Mouse (Mus musculus): ENCODE data around the gene 1700001K19Rik. TPM values are rescaled to one million over a fixed set of nuclear protein-coding genes. Genes with fewer than 3 reads are reported as not detected.

Gene 1700001K19Rik
- polyA plus RNA-seq, 1 experiment, result not detected

- TF ChIP-seq POLR2A (IDR thresholded peaks at IDR 0.05; ENCODE audit: low read depth, low read length) (no peak), CTCF (IDR thresholded peaks at IDR 0.05; ENCODE audit: extremely low read depth, insufficient read depth, insufficient read length, insufficient replicate concordance) (no peak)
- no peaks in the 10 kb centered on the region for H3K36me3 ChIP-seq (ENCODE audit: control insufficient read depth, insufficient read depth, low read length)
- DNase-seq (ENCODE audit: low read depth in 1 of 2, low spot score in 2 of 2), result no peak
- peaks cover 8% of the 10 kb centered on the region; the same call in 1 of the 2 replicates for H3K4me1 ChIP-seq (ENCODE audit: control insufficient read depth, insufficient read depth, insufficient read length)
- no peaks in the 10 kb centered on the region for H3K27me3 ChIP-seq (ENCODE audit: control insufficient read depth, insufficient read depth, low read length)
- WGBS, result 76% methylated on average over 2 of the region's 2 CpGs
- H3K27ac ChIP-seq (ENCODE audit: insufficient read depth, low read length), result no peak overlapping the region
- H3K4me3 ChIP-seq (ENCODE audit: extremely low read depth, insufficient read depth, insufficient read length), result no peak overlapping the region
These were observed 18.3 kb upstream of the 1700001K19Rik start for GRCm38 (mm10) chr12:110700730-110701129.

GRCm38 (mm10) chr12:110699171-110699547, 16.7 kb upstream of the 1700001K19Rik start:
- Histone ChIP-seq H3K36me3 (ENCODE audit: control insufficient read depth, insufficient read depth, low read length) (peaks cover 6% of the 10 kb centered on the region), H3K27me3 (ENCODE audit: control insufficient read depth, insufficient read depth, low read length) (no peaks in the 10 kb centered on the region), H3K4me3 (ENCODE audit: extremely low read depth, insufficient read depth, insufficient read length) (no peak overlapping the region), H3K27ac (ENCODE audit: insufficient read depth, low read length) (no peak overlapping the region; the same call in 1 of the 2 replicates), H3K4me1 (ENCODE audit: control insufficient read depth, insufficient read depth, insufficient read length) (peaks cover 10% of the 10 kb centered on the region; the same call in 1 of the 2 replicates)
- 36% methylated on average over 2 of the region's 2 CpGs for WGBS
- TF ChIP-seq CTCF (IDR thresholded peaks at IDR 0.05; ENCODE audit: extremely low read depth, insufficient read depth, insufficient read length, insufficient replicate concordance) (no peak), POLR2A (IDR thresholded peaks at IDR 0.05; ENCODE audit: low read depth, low read length) (no peak)
- DNase-seq (ENCODE audit: low read depth in 1 of 2, low spot score in 2 of 2), result no peak

- H3K27ac ChIP-seq (ENCODE audit: insufficient read depth, low read length), result peak overlapping the region; percentile 33; the same call in 1 of the 2 replicates
- no peak for DNase-seq (ENCODE audit: low read depth in 1 of 2, low spot score in 2 of 2)
- peaks cover 10% of the 10 kb centered on the region; the same call in 1 of the 2 replicates for H3K4me1 ChIP-seq (ENCODE audit: control insufficient read depth, insufficient read depth, insufficient read length)
- no peak overlapping the region for H3K4me3 ChIP-seq (ENCODE audit: extremely low read depth, insufficient read depth, insufficient read length)
- TF ChIP-seq CTCF (IDR thresholded peaks at IDR 0.05; ENCODE audit: extremely low read depth, insufficient read depth, insufficient read length, insufficient replicate concordance) (no peak), POLR2A (IDR thresholded peaks at IDR 0.05; ENCODE audit: low read depth, low read length) (no peak)
- H3K36me3 ChIP-seq (ENCODE audit: control insufficient read depth, insufficient read depth, low read length), result peaks cover 6% of the 10 kb centered on the region
- no peaks in the 10 kb centered on the region for H3K27me3 ChIP-seq (ENCODE audit: control insufficient read depth, insufficient read depth, low read length)
- 23% methylated on average over 15 of the region's 15 CpGs for WGBS
These were observed 16.2 kb upstream of the 1700001K19Rik start for GRCm38 (mm10) chr12:110698523-110699170.

- TF ChIP-seq CTCF (IDR thresholded peaks at IDR 0.05; ENCODE audit: extremely low read depth, insufficient read depth, insufficient read length, insufficient replicate concordance) (no peak), POLR2A (IDR thresholded peaks at IDR 0.05; ENCODE audit: low read depth, low read length) (no peak)
- Histone ChIP-seq H3K36me3 (ENCODE audit: control insufficient read depth, insufficient read depth, low read length) (peaks cover 7% of the 10 kb centered on the region), H3K4me3 (ENCODE audit: extremely low read depth, insufficient read depth, insufficient read length) (no peak overlapping the region), H3K27me3 (ENCODE audit: control insufficient read depth, insufficient read depth, low read length) (no peaks in the 10 kb centered on the region), H3K4me1 (ENCODE audit: control insufficient read depth, insufficient read depth, insufficient read length) (peaks cover 10% of the 10 kb centered on the region; the same call in 1 of the 2 replicates), H3K27ac (ENCODE audit: insufficient read depth, low read length) (no peak overlapping the region)
- WGBS, result 65% methylated on average over 1 of the region's 1 CpGs
- no peak for DNase-seq (ENCODE audit: low read depth in 1 of 2, low spot score in 2 of 2)
These were observed 15.7 kb upstream of the 1700001K19Rik start for GRCm38 (mm10) chr12:110698080-110698479.

- TF ChIP-seq POLR2A (IDR thresholded peaks at IDR 0.05; ENCODE audit: low read depth, low read length) (no peak), CTCF (IDR thresholded peaks at IDR 0.05; ENCODE audit: extremely low read depth, insufficient read depth, insufficient read length, insufficient replicate concordance) (no peak)
- no peak overlapping the region for H3K4me3 ChIP-seq (ENCODE audit: extremely low read depth, insufficient read depth, insufficient read length)
- no peak for DNase-seq (ENCODE audit: low read depth in 1 of 2, low spot score in 2 of 2)
- H3K27me3 ChIP-seq (ENCODE audit: control insufficient read depth, insufficient read depth, low read length), result no peaks in the 10 kb centered on the region
- peaks cover 10% of the 10 kb centered on the region; the same call in 1 of the 2 replicates for H3K4me1 ChIP-seq (ENCODE audit: control insufficient read depth, insufficient read depth, insufficient read length)
- no peak overlapping the region for H3K27ac ChIP-seq (ENCODE audit: insufficient read depth, low read length)
- peaks cover 7% of the 10 kb centered on the region for H3K36me3 ChIP-seq (ENCODE audit: control insufficient read depth, insufficient read depth, low read length)
- WGBS, result 68% methylated on average over 5 of the region's 5 CpGs
These were observed 15.0 kb upstream of the 1700001K19Rik start for GRCm38 (mm10) chr12:110697457-110697856.

GRCm38 (mm10) chr12:110696975-110697400, 14.6 kb upstream of the 1700001K19Rik start:
- peak overlapping the region; percentile 73 for H3K27ac ChIP-seq (ENCODE audit: insufficient read depth, low read length)
- DNase-seq (ENCODE audit: low read depth in 1 of 2, low spot score in 2 of 2), result no peak
- no peaks in the 10 kb centered on the region for H3K27me3 ChIP-seq (ENCODE audit: control insufficient read depth, insufficient read depth, low read length)
- 52% methylated on average over 9 of the region's 9 CpGs for WGBS
- no peak for TF ChIP-seq POLR2A (IDR thresholded peaks at IDR 0.05; ENCODE audit: low read depth, low read length)
- no peak for TF ChIP-seq CTCF (IDR thresholded peaks at IDR 0.05; ENCODE audit: extremely low read depth, insufficient read depth, insufficient read length, insufficient replicate concordance)
- H3K4me1 ChIP-seq (ENCODE audit: control insufficient read depth, insufficient read depth, insufficient read length), result peaks cover 10% of the 10 kb centered on the region; the same call in 1 of the 2 replicates
- peak overlapping the region; percentile 61 for H3K4me3 ChIP-seq (ENCODE audit: extremely low read depth, insufficient read depth, insufficient read length)
- H3K36me3 ChIP-seq (ENCODE audit: control insufficient read depth, insufficient read depth, low read length), result peaks cover 8% of the 10 kb centered on the region
